Mouse (Mus musculus) stomach, adult 2 months (tissue): Measurements from ENCODE around the gene Mptx2. TPM values are rescaled to one million over a fixed set of nuclear protein-coding genes. Genes with fewer than 3 reads are reported as not detected.

ENCODE experiments used
- polyA plus RNA-seq: library from polyadenylated mRNA; depleted of rRNA; stranded (reverse); fragments of >200 nt; gene quantifications from 2 replicates; pipeline ENCODE4 v1.2.3, GENCODE M21; 2012; rRNA removed

The Mptx2 gene
- polyA plus RNA-seq, result not detected in 2 replicates

DNA sequence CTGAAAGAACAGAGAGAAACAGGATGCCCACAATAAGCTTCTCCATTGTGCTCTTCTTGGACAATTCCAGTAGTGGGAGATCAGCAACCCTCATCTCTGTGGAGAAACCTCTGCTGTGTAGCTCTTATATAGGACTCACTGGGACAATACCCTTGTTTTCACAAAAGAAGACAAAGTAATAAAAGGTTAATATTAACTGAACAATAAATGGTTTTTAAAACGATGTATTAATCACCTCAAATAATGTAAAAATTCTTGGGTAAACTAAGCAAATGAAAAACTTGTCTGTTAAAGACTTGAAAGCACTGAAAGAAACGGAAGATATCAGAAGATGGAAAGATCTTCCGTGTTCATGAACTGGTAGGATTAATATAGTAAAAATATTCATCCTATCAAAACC lies at the start of gene Mptx2:
TSS of gene Mptx2 (minus strand) at position 101 of the 400 bp plus-strand sequence.

DNA sequence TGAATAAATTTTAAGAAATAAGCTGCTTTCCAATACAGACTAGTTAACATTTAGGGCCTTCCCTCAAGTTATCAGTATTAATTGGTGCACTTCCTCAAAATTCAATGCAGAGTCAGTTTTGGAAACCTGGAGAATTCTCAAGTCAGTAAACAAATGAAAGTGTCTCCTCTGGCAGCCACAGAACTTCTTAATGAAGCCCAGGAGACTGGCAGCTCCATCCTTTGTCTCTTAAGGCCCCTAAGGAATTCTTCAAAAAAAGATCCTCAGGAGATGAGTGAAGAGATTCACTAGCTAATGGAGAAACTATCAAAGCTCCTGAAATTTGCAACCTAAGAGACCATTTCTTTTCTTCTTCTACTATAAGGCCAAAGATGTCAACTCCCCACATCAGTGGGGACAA lies 11.9 kb downstream of the Mptx2 start, which contains the start of gene Olfr418:
TSS of gene Olfr418 (plus strand) at position 301 of the 400 bp plus-strand sequence.

GRCm38 (mm10) chr1:173227081-173227480 lies 50.5 kb downstream of the Mptx2 start, which contains the start of gene Fcer1a:
Fcer1a (minus strand) TSS chr1:173227214.

Other genes starting within 250 kb of the Mptx2 start
- gene Olfr1408, start 140.4 kb downstream of the Mptx2 start, polyA plus RNA-seq, result not detected in 2 replicates
- not detected in 2 replicates for gene Olfr1406, start 87.1 kb downstream of the Mptx2 start, polyA plus RNA-seq
- gene Olfr218, start 80.0 kb downstream of the Mptx2 start, polyA plus RNA-seq, result not detected in 2 replicates
- gene Olfr1404, start 65.4 kb downstream of the Mptx2 start, polyA plus RNA-seq, result not detected in 2 replicates
- 0.10 TPM in 1 of 2 replicates, not detected in the other for gene Fcer1a, start 50.6 kb downstream of the Mptx2 start, polyA plus RNA-seq
- gene Olfr418, start 11.8 kb downstream of the Mptx2 start, polyA plus RNA-seq, result not detected in 2 replicates
- 6.8 and 9.9 TPM in 2 replicates for gene Ackr1, start 56.0 kb upstream of the Mptx2 start, polyA plus RNA-seq
- 0.11 and 0.22 TPM in 2 replicates for gene Aim2, start 73.1 kb upstream of the Mptx2 start, polyA plus RNA-seq
- gene Cadm3, start 89.9 kb upstream of the Mptx2 start, polyA plus RNA-seq, result 6.6 and 10.1 TPM in 2 replicates
- gene Ifi206, start 213.3 kb upstream of the Mptx2 start, polyA plus RNA-seq, result 0.06 and 0.08 TPM in 2 replicates